Mouse (Mus musculus) CD4-positive helper T cell, adult 2 months (primary cell): ENCODE measurements around the gene Syna.

Experiments used
- DNase-seq: peaks from one replicate; pipeline ENCODE4 v3.0.0-alpha.2; 2012; ENCODE audit warnings: low read depth, missing footprints, low spot score

The Syna gene

DNA sequence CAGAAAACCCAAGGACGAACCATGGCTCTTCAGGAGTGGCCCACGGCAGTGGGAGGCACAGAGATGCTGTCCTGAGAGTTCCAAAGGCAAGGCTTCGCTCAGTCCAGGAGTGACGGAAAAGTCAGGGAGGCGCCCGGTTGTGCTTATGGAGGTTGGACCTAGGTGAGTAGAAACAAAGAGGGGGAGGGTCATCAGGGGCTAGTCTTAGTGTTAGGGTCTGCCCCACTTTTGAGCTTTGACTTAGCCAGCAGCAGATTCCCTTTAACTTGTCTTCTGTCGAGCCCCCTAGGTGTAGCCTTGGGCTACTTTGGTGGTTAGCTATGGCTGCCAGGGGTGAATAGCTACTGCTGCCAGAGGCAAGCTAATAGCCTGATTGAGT lies at the start of gene Syna:
Gene Syna, minus strand, starts transcription at position 101 of the 379 bp plus-strand sequence.
- no peak for DNase-seq

DNA sequence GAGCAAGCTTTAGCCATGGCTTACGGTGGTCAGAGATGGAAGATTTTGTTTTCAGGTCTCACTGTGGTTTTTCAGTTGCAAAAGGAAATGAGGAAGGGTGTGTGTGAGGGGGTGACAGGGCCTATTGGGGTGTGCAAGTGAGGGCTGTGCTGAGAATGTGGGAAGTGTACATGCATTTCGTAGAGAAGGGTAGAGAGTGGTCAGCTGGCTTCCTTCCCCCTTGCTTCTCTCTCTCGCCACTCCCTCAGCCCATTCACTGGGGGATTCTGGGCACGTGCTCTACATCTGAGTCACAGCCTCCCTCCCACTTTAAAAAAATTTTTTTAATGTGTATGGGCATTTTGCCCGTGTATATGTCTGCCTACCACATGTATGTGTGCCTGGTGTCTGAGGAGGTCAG lies 47.1 kb upstream of the Syna start:
- no peak for DNase-seq

DNA sequence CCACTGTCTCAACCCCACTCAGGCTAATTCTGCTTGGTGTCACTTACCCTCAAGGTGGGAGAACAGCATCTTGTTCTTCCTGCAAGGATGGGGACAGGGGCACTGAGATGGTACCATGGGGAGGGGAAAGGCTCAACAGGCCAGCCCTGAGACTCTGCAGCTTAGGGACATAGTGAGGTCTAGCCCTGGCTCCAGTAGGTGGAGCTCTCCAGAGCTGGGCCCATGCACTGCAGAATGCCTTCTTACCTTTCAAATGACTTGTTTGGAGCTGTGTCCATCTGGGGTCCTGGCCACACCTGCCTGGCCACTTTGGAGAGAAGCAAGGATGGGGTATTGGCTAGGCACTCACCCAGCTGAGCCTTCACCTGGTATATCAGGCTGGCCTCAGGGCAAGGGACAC lies 46.3 kb upstream of the Syna start:
- no peak for DNase-seq

DNA sequence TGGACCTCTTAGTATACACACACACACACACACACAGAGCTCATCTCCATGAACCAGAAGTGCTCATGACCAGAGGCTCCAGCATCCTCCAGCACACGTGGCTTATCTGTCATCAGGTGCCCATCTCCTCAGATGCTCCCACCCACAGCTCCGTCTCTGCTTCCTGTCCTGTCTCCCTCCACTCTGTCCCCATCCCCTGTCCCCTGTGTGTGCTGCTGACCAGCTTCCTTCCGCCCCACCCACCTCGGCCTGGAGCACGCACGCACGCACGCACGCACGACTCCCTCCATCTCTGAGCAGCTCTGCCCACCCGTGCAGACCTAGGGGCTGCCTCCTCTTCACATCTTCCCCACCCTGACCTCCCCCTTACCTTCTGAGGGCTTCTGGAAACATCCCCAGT lies 44.4 kb upstream of the Syna start:
- DNase-seq, result no peak

DNA sequence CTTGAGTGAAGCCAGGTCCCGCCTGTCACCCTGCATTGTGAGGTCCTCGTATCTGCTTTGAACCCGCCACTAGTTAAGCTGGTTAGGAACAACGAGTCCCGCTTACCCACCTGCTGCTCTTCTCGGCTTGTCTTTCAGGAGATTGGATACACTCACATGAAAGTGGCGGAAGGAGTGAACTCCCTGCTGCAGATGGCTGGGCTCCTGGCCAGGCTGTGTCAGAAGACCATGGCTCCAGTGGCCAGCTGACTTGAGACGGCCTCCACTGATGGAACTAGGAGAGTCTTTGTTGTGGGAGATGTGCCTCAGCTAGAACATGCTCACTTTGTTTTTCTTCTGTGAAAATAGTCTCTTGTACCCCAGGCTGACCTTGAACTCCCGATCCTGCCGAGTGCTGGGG lies 37.7 kb upstream of the Syna start:
- no peak for DNase-seq

DNA sequence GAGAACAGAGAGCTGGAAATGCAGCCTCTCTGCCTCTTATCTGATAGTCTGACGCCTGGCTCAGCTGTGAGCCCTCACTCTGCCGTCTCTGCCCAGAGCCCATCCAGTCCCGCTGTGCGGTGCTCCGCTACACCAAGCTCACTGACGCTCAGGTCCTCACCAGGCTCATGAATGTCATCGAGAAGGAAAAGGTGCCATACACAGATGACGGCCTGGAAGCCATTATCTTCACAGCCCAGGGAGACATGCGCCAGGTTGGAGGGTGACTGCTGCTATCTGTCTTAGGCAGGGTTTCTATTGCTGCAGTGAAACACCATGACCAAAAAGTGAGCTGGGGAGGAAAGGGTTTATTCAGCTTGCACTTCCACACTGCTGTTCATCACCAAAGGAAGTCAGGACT lies 33.1 kb upstream of the Syna start:
- DNase-seq, result no peak

DNA sequence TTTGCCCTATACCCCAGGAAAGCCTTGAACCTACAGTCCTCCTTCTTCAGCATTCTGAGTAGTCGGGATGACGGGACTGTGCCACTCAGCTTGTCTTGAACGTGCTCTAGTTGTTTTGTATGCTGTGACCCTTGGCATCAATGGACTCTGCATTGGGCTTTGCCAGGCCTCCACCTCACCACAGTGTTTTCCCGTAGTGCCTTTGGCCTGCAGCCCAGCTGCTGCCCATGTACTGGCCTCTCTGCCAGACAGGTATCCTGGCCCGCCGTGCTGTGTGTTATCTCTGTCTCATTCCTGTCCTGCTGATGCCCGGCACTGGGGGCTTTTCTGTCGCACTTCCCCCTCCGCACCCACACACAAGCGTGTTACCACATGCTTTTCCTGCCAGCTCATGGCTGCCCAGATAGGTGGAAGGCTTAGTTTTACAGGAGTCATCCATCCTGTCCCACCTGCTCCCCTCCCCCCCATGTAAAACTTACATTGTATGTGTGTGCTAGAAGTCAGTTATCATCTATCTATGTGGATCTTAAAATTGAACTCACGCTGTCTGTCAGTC lies 32.1 kb upstream of the Syna start:
- DNase-seq, result no peak

DNA sequence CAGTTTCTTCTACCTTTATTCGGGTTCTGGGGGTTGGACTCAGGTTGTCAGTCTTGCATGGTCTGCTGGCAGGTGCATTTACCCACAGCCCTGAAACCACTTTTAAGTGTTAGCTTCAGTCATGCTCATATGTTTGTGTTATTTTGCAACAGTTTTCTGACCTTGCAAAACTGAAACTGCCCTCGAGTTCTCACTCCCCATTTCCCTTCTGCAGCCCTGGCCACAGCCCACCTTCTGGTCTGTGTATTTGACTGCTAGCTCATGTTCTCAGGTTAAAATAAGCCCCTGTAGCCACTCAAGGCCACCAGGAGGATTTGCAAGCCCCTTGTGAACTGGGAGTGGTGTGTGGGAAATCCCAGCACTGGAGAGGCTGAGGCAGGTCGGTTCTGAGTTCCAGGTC lies 29.9 kb upstream of the Syna start:
- no peak for DNase-seq

DNA sequence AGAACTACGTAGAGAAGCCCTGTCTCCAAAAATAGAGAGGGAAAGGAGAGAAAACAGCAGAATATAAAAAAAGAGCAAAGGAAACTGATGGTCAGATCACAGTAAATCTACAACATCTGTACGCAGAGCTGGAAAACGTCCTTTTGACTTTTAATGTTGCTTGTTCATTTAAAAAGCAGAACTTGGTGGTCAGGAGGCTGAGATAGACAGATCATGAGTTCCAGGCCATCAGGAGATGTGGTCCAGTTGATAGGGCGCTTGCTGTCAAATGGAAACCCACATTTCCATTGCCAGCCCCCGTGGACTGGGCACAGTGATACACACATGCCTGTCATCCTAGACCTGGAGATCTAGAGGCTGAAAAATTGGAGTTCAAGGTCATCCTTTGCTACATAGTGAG lies 24.8 kb upstream of the Syna start:
- DNase-seq, result no peak

DNA sequence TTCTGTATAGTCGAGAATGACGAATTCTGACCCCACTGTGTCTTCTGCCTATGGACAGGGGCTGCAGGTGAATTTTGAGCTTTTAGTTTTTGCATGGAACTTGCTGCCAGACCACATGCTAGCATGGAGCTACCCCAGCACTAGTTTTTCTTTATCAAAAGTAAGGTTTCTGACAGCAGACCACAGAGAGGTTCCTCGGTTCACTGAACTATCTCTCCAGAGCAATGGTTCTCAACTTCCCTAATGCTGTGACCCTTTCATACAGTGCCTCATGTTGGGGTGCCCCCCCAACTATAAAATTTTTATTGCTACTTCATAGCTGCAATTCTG lies 23.9 kb upstream of the Syna start:
- DNase-seq, result no peak

DNA sequence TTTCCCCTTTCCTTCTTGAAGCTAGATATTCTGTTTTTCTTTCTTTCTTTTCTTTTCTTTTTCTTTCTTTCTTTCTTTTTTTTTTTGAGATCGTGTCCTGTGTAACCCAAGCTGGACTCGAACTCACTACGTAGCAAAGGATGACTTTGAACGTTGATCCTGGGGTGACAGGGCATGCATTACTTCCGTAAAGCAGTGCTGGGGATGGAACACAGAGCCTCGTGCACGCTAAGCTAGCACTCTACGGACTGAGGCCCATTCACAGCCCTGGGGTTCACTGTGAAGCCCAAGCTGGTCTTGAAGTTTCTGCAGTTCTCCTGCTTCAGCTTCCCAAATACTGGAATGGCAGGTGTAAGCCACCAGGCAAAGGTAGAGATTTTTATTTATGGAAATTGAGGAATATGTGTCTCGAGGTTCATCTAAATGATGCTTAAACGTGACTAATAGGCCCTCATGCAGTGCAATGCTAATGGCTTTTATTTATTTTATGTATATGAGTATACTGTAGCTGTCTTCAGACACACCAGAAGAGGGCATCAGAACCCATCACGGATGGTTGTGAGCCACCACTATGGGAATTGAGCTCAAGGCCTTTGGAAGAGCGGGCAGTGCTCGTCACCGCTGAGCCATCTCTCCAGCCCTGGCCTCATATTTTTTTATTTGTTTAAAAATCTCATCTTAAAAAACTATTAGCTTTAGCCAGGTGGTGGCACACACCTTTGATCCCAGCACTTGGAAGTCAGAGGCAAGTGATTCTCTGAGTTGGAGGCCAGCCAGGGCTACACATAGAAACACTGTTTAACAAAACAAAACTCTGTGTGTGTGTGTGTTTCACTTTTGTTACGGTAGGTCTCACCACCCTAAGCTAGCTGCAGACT lies 23.3 kb upstream of the Syna start:
- DNase-seq, result no peak

DNA sequence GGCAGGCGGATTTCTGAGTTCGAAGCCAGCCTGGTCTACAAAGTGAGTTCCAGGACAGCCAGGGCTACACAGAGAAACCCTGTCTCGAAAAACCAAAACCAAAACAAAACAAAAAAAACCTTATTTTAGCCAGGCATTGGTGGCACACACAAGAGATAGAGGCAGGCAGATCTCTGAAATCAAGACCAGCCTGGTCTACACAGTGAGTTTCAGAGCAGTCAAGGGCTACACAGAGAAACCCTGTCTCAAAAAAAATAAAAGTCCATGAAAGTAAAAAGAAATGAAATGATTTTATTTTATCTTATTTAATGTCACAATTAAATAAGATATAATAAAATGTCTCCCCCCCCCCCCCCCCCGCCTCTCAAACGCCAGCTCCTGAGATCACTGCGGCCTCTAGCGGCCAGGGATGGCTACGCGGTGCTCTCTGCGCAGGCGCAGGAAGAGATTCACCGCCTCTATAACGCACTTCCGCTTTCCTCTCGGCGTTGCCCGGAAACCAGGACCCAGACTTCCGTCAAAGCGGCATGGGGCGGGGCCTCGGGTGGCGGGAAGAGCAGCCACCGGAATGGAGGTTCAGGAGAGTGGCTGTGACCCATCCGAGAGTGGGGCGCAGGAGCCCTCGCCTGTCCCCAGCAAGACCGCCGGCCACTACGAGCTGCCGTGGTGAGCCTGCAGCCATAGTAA lies 22.4 kb upstream of the Syna start:
- peak; percentile 97 for DNase-seq

DNA sequence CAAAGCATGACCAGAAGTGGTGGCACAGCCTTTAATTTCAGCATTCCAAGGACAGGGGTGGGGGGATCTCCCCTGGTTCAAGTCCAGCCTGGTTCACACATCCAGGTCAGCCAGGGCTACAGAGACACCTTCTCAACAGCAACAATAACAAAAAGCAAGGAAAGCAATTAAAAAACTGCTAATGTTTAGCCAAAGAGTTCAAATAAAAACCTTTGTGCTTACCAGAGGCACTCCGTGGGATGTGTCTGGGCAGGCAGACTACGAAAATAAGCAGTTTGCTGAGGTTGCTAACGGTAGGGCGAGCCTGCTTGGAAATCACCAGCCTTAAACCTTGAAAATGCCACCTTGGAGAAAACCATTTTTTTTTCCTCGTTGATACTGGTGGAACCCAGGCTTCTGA lies 21.2 kb upstream of the Syna start, which contains the start of gene Rfc2:
Gene Rfc2, plus strand, starts transcription at position 221 of the 400 bp plus-strand sequence.
- DNase-seq, result no peak

DNA sequence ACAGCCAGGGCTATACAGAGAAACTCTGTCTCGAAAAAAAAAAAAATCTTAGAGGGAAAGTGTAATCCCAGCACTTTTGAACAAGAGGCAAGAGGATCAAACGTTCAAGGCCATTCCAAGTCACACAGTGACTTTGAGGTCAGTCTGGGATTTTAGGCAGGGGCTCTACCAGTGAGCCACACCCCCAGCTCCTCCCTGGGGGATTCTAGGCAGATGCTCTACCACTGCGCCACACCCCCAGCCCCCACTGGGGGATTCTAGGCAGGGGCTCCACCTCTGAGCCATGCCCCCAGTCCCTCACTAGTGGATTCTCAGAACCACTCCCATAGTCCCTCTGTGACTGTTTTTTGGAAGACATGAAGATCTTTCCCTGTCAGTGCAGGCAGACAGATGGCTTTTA lies 19.2 kb upstream of the Syna start:
- no peak for DNase-seq

DNA sequence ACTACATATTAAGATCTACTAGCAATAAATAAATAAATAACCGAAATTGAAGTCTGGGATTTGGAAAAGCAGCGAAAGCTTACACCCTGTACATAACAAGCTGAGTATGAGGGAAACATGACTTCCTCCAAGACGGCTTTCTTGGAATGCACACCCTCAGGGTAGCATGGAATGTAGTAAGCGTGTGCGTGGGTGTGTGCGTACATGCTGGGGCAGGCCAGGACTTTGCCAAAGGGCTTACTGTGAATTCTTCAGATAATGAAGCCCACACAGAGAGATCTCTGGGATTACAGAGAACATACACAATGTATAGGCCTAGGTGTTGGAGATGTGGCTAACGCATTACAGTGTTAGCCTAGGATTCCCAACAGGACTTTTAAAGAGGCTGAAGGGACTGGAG lies 17.6 kb upstream of the Syna start:
- DNase-seq, result no peak

DNA sequence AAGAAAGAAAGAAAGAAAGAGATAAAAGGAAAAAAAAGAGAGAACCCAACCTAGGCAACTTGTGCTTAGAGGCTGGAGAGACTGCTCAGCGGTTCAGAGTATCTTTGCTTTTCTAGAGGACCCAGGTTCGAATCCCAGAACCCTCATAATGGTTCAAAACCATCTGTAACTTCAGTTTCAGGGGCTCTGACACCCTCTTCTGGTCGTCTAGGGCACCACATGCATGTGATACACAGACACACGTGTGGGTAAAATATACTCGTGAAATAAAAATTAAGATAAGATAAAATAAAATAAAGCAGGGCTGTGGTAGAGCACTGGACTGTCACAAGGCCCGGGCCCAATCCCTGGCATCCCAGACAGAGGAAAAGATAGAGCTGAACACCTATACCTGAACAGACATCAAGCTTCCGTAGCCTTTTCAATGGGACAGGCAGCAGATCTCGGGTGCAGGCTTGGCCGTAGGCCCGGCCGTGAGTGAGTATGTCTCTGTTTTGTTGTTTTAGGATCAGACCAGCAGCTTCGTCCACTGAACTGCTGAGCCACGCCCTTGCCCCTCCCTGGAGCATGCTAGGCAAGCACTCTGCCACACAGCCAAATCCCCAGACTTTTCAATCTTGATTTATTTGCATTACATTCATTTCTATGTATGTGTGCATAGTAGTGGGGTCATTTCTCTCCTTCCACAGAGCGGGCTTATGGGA lies 16.7 kb upstream of the Syna start:
- no peak for DNase-seq

DNA sequence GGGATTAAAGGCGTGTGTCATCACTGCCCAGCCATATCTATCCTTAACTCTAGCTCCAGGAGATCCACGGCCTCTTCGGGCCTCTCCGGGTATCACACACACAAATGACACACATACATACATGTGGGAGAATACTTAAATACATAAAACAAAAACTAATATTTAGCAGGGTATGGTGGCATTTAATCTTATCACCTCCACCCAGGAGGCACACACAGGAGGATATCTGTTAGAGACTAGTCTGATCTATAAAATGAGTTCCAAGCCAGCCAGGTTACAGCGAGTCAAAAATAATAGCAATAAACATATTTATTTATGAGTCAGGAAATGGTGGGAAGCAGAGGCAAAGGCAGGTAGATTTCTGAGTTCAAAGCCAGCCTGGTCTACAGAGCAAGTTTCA lies 15.9 kb upstream of the Syna start:
- DNase-seq, result no peak

DNA sequence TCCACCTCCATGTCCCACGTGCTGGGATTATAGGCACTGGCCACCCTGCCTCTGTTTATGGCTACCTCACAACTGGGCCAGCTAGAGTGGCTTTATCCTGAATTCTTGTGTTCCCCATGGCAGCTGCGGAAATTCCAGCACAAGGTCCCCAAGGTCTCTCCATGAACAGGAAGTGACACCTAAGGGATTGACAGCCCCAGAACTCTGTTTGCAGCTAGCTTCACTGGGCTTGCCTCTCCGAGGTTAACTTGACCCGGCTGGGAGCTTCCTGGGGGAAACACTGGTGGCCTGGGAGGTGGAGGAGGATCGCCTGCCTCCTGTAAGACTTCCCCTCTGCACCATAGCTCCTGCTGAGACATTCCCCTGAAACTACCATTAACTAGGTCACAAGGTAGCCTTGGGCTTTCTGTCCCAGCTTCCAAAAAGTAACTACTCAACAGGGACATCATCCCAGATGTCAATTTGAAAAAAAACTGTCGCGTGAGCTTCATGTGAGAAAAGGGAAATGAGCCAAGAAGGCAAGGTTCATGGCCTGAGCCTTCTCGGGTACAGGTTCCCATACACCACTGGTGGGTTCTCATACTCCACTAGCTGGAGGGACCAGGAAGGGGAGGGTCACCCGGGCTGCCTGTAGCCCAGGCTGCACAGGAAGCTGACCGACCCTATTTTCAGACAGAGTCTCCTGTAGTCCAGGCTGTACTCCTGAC lies 12.7 kb upstream of the Syna start:
- DNase-seq, result no peak

DNA sequence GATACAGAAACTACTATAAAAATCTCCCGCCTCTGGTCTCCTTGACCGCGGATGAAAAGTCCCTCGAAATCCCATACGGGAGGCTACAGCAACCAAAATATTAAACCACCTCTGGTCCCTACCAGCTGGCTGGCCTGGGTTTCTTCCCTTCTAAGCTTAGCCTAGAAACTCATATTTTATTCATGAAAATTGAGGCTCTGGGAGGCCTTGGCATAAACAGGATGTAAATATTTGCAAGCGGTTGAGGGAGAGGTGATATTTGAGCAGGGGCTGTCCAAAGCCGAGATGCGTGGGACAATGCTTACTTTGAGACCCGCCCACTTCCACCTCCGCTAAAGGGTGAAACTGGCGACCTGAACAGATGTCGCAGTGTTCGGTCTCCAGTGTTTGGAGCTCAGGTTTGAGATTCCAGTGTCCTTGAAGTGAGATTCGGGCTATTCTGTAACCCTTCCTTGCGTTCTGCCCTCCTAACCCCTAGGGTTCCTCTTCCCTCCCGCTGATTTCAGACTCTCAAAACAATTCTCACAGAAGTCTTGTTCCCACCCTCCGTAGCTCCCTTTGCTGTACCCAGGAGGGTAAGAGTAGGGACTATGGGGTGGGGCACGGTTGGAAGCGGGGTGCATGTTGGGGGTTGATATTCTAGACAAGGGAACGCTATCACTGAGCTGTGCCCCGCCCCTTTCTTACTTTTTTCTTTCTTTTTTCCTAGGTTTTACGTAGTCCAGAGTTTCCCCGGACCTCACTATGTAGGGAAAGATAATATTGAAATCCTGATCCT lies 11.9 kb upstream of the Syna start:
- peak; percentile 68 for DNase-seq

DNA sequence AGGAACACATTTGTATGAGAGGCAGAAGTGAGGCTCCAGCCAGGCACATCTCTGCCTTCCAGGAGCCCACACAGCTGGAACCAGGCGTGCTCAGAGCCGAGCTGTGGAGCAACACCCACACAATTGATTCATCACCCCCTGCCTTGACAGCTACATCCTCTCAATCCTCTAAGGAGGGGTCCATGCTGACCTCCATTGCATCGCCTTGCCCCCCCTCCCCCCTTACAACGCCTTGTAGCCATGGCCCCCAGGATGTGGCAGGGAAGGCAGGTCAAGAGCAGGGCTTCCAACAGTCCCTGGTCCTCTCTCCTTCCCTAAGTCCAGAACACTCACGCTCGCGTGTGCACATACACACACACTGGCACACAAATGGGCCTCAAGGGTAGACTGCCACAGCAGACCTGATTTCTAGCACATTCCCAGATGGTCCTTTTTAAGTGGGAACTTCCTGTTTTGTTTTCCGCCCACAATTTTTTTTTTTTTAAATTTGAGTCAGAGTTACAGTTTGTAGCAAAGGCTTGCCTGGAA lies 9.1 kb upstream of the Syna start:
- DNase-seq, result no peak

DNA sequence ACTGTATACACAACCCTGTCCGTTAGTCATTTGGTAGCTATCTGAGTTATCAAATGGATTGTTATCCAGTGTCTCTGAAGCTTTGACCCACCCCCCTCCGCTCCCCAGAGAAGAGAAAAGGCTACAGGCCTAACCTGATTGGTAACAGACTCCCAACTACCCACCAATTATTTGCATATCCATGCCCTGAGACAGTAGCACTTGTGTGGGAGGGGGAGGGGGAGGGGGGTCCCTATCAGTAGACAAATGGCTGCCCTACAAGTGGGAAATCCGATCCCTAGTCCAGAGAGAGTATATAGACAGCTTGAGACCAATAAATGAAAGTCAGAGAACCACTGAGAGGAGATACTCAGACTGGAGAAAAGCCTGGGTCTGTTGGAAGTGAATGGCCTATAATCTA lies 8.1 kb upstream of the Syna start:
- no peak for DNase-seq
